Mouse (Mus musculus) left cerebral cortex, postnatal 10 days (tissue): ENCODE measurements at regions not wholly inside any gene's neighbourhood (a gene's known extent, or its start where the extent isn't known, plus 50 kb on each side); places are given as distances from the start of the nearest gene placed in this dataset.
"Not testable (repeated sequence)": the region's sequence is repeated elsewhere in the genome, so short reads cannot be mapped to it uniquely, and the experiment has no call there.

Experiments
- DNase-seq, 2 experiments: peaks; one replicate each; pipeline ENCODE4 v3.0.0; 2021 to 2022; ENCODE audit warnings: low spot score in 2 of 2, mixed read lengths in 1 of 2; ENCODE audit errors: extremely low spot score in 1 of 2
- intact Hi-C: fragments of 180-260 bp; cut with DNase I; formaldehyde crosslinking; loops from one replicate; pipeline ENCODE4 v1.15.1; 2025

GRCm38 (mm10) chr12:63805458-63805857 lies 669.0 kb downstream of the Fscb start:
- peak in 1 of 2 experiments; percentile 20 for DNase-seq
- intact Hi-C loops = no loop called here

- no peak for DNase-seq
- intact Hi-C loops = no loop called here
Measured at GRCm38 (mm10) chr12:63804008-63804407, 670.5 kb downstream of the Fscb start.

DNA sequence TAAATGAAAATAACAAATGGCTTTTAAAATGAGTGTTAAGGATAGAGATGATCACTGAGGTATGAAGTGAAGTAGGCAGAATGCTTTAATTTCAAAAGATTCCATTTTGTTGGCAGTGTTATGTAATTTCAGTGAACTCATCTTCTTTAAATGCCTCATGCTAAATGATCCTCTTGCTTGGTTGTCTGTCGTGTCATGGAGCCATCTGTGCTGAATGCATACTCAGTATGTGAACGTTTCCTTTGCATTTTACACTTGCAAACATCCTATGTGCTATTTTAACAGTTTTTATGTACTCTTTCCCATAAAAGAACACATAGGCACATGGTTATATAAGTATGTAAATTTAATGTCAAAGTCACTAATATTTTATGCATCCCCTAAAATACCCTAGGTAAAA lies 682.8 kb downstream of the Fscb start:
- intact Hi-C loops = no loop called here
- DNase-seq = peak in 1 of 2 experiments; percentile 6

- intact Hi-C loops = no loop called here
- DNase-seq = no peak
Measured at GRCm38 (mm10) chr12:63777874-63778273, 696.6 kb downstream of the Fscb start.

DNA sequence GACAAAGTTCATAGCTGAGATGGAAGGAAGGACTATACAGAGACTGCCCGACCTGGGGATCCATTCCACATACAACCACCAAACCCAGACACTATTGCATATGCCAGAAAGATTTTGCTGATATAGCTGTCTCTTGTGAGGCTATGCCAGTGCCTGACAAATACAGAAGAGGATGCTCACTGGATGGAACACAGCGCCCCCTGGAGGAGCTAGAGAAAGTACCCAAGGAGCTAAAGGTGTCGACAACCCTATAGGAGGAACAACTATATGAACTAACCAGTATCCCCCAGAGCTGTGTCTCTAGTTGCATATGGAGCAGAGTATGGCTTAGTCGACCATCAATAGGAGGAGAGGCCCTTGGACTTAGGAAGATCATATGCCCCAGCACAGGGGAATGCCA lies 713.4 kb downstream of the Fscb start:
- DNase-seq, intact Hi-C loops: not testable (repeated sequence)
